Mouse (Mus musculus): ENCODE results near the gene Parp11. TPM values are rescaled to one million over a fixed set of nuclear protein-coding genes. Genes with fewer than 3 reads are reported as not detected.

Gene Parp11
- polyA plus RNA-seq, 1 experiment from 2014 or later = 5.7 TPM

DNA sequence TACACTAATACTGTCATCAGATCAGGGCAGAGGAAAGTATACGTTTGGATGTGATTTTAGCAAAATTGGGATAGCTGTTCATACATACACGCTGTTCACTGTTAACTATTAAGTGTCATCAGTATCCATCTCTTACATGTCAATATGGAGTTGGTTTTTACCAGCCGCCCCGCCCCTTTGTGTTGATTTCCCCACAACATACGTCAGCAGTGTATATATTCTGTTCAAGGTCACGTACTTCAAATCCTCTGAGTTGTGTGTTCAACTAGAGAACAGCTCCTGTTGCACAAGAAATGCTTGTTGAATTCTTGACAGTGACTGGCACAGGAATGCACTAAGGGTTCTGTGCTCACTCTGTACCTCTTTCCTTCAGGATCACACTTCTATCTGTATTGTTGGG is 8.2 kb downstream of the Parp11 start:
- H3K9me3 ChIP-seq (replicated peaks; ENCODE audit: control insufficient read depth, low read length) = no peaks in the 10 kb centered on the region
- peak overlapping the region; percentile 82; the same call in 1 of the 2 replicates for H3K4me3 ChIP-seq (ENCODE audit: low read depth, low read length)
- no peaks in the 10 kb centered on the region; the same call in none of the 2 replicates for H3K27me3 ChIP-seq (ENCODE audit: control insufficient read depth, insufficient read depth, low read depth, low read length)
- peak overlapping the region; percentile 89 for H3K4me2 ChIP-seq (ENCODE audit: low read depth, low read length)
- 74% methylated on average over 6 of the region's 6 CpGs for WGBS (ENCODE audit: insufficient replicate concordance)
- no peak overlapping the region for H3K27ac ChIP-seq (ENCODE audit: low read length)
- H3K36me3 ChIP-seq (ENCODE audit: control insufficient read depth, insufficient read depth) = no peaks in the 10 kb centered on the region
- ATAC-seq (ENCODE audit: low read depth) = no peak
- no peak overlapping the region for H3K9ac ChIP-seq (ENCODE audit: low read depth, low read length)
- H3K4me1 ChIP-seq (ENCODE audit: control insufficient read depth, low read depth, low read length) = peaks cover 14% of the 10 kb centered on the region

DNA sequence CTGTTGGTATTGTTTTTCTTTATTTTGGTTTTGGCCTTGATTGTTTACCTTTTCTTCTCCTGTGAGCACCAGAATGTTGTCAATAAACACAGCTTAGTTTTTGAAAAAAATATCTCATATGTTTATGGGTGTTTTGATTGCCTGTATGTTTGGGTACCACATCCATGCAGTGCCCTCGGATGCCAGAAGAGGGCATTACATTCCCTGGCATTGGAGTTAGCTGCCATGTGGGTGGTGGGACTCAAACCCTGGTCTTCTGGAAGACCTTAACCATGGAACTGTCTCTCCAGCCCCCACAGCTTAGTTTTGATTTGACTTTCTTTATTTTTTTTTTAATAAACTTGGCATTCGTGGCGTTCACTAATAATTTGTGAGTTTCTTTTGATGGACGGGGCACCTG is 8.8 kb downstream of the Parp11 start:
- Histone ChIP-seq H3K9me3 (replicated peaks; ENCODE audit: control insufficient read depth, low read length) (no peaks in the 10 kb centered on the region), H3K4me2 (ENCODE audit: low read depth, low read length) (no peak overlapping the region), H3K27me3 (ENCODE audit: control insufficient read depth, insufficient read depth, low read depth, low read length) (no peaks in the 10 kb centered on the region), H3K27ac (ENCODE audit: low read length) (no peak overlapping the region), H3K4me3 (ENCODE audit: low read depth, low read length) (no peak overlapping the region), H3K9ac (ENCODE audit: low read depth, low read length) (no peak overlapping the region), H3K4me1 (ENCODE audit: control insufficient read depth, low read depth, low read length) (peaks cover 14% of the 10 kb centered on the region), H3K36me3 (ENCODE audit: control insufficient read depth, insufficient read depth) (no peaks in the 10 kb centered on the region)
- 82% methylated on average over 4 of the region's 4 CpGs for WGBS (ENCODE audit: insufficient replicate concordance)
- no peak for ATAC-seq (ENCODE audit: low read depth)

DNA sequence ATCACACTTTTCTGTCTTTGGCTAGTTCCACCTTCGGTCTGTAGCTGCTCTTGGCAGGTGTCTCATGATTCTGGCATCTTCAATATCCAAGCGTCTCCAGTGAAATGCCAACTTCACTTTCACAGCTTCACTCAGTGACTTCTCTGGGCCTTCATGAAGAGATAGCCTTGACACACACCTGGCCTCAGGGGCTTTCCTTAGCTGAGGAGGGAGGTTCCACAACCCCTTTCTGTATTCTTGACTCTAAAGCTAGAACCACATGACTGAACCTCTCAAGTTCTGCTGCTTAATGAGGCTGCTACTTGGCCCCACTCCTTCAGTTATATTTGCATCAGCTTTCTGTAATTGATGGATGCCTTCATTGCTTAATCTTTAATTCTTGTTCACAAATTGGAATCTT is 10.1 kb downstream of the Parp11 start:
- no peak overlapping the region for H3K27ac ChIP-seq (ENCODE audit: low read length)
- 80% methylated on average over 2 of the region's 2 CpGs for WGBS (ENCODE audit: insufficient replicate concordance)
- no peaks in the 10 kb centered on the region for H3K27me3 ChIP-seq (ENCODE audit: control insufficient read depth, insufficient read depth, low read depth, low read length)
- H3K4me1 ChIP-seq (ENCODE audit: control insufficient read depth, low read depth, low read length) = peaks cover 14% of the 10 kb centered on the region
- ATAC-seq (ENCODE audit: low read depth) = no peak
- H3K36me3 ChIP-seq (ENCODE audit: control insufficient read depth, insufficient read depth) = no peaks in the 10 kb centered on the region
- no peak overlapping the region for H3K9ac ChIP-seq (ENCODE audit: low read depth, low read length)
- H3K4me3 ChIP-seq (ENCODE audit: low read depth, low read length) = no peak overlapping the region
- no peaks in the 10 kb centered on the region for H3K9me3 ChIP-seq (replicated peaks; ENCODE audit: control insufficient read depth, low read length)
- H3K4me2 ChIP-seq (ENCODE audit: low read depth, low read length) = no peak overlapping the region

DNA sequence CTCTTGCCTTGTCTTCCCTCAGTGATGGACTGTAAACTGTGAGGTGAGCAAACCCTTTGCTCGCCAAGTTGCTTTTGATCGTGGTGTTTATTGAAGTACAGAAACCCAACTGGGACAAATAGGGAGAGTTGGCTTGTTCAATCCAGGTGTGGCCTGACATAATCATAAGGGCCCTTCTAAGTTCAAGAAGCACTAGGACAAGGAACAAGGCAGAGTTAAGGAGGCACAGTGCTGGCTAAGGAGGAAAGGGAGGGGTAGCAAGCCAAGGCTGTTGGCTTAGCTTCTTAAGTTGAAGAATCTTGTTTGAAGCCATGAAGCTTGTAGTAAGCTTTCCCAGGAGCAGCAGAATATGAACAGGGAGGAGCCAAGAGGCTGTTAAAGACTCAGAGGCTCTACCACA is 13.1 kb downstream of the Parp11 start:
- no peak overlapping the region for H3K4me2 ChIP-seq (ENCODE audit: low read depth, low read length)
- no peak overlapping the region for H3K4me3 ChIP-seq (ENCODE audit: low read depth, low read length)
- no peak for ATAC-seq (ENCODE audit: low read depth)
- no peaks in the 10 kb centered on the region for H3K9me3 ChIP-seq (replicated peaks; ENCODE audit: control insufficient read depth, low read length)
- H3K27ac ChIP-seq (ENCODE audit: low read length) = no peak overlapping the region
- 69% methylated on average over 2 of the region's 2 CpGs for whole genome bisulfite sequencing (ENCODE audit: insufficient replicate concordance)
- H3K27me3 ChIP-seq (ENCODE audit: control insufficient read depth, insufficient read depth, low read depth, low read length) = no peaks in the 10 kb centered on the region
- H3K4me1 ChIP-seq (ENCODE audit: control insufficient read depth, low read depth, low read length) = peaks cover 2% of the 10 kb centered on the region; the same call in 1 of the 2 replicates
- H3K36me3 ChIP-seq (ENCODE audit: control insufficient read depth, insufficient read depth) = no peaks in the 10 kb centered on the region
- no peak overlapping the region for H3K9ac ChIP-seq (ENCODE audit: low read depth, low read length)

DNA sequence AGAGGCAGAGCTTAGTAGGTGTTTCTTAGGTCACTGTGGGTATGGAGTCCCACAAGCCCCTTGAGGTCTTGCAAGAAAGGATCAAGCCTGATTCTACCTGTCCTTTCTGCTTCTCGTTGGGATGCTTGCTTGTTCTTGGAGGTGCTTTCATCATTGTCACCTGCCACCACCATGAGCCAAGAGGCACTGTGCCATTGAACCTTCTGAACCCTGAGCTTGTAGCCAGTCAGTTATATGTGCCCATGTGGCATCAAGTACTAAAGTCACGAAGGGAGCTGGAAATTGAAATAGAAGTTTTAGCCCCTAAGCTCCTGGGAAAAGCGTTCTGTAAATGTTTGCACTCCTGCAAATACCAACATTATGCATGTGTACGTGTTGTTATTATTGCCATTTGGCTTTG is 14.9 kb downstream of the Parp11 start:
- H3K27me3 ChIP-seq (ENCODE audit: control insufficient read depth, insufficient read depth, low read depth, low read length) = no peaks in the 10 kb centered on the region
- no peak overlapping the region for H3K4me2 ChIP-seq (ENCODE audit: low read depth, low read length)
- H3K9ac ChIP-seq (ENCODE audit: low read depth, low read length) = no peak overlapping the region
- 63% methylated on average over 4 of the region's 4 CpGs for WGBS (ENCODE audit: insufficient replicate concordance)
- no peaks in the 10 kb centered on the region for H3K36me3 ChIP-seq (ENCODE audit: control insufficient read depth, insufficient read depth)
- no peak overlapping the region for H3K27ac ChIP-seq (ENCODE audit: low read length)
- H3K9me3 ChIP-seq (replicated peaks; ENCODE audit: control insufficient read depth, low read length) = no peaks in the 10 kb centered on the region
- no peak overlapping the region for H3K4me3 ChIP-seq (ENCODE audit: low read depth, low read length)
- ATAC-seq (ENCODE audit: low read depth) = no peak
- no peaks in the 10 kb centered on the region for H3K4me1 ChIP-seq (ENCODE audit: control insufficient read depth, low read depth, low read length)

GRCm38 (mm10) chr6:127462251-127462650 is 15.6 kb downstream of the Parp11 start:
- H3K27ac ChIP-seq (ENCODE audit: low read length) = no peak overlapping the region
- H3K4me2 ChIP-seq (ENCODE audit: low read depth, low read length) = no peak overlapping the region
- no peaks in the 10 kb centered on the region for H3K4me1 ChIP-seq (ENCODE audit: control insufficient read depth, low read depth, low read length)
- H3K9me3 ChIP-seq (replicated peaks; ENCODE audit: control insufficient read depth, low read length) = no peaks in the 10 kb centered on the region
- WGBS (ENCODE audit: insufficient replicate concordance) = 70% methylated on average over 6 of the region's 6 CpGs
- no peaks in the 10 kb centered on the region for H3K27me3 ChIP-seq (ENCODE audit: control insufficient read depth, insufficient read depth, low read depth, low read length)
- no peak for ATAC-seq (ENCODE audit: low read depth)
- no peak overlapping the region for H3K4me3 ChIP-seq (ENCODE audit: low read depth, low read length)
- H3K9ac ChIP-seq (ENCODE audit: low read depth, low read length) = no peak overlapping the region
- no peaks in the 10 kb centered on the region for H3K36me3 ChIP-seq (ENCODE audit: control insufficient read depth, insufficient read depth)

- H3K4me3 ChIP-seq (ENCODE audit: low read depth, low read length) = no peak overlapping the region
- H3K36me3 ChIP-seq (ENCODE audit: control insufficient read depth, insufficient read depth) = no peaks in the 10 kb centered on the region
- no peak overlapping the region for H3K4me2 ChIP-seq (ENCODE audit: low read depth, low read length)
- H3K9me3 ChIP-seq (replicated peaks; ENCODE audit: control insufficient read depth, low read length) = no peaks in the 10 kb centered on the region
- no peaks in the 10 kb centered on the region for H3K27me3 ChIP-seq (ENCODE audit: control insufficient read depth, insufficient read depth, low read depth, low read length)
- ATAC-seq (ENCODE audit: low read depth) = no peak
- H3K9ac ChIP-seq (ENCODE audit: low read depth, low read length) = no peak overlapping the region
- H3K4me1 ChIP-seq (ENCODE audit: control insufficient read depth, low read depth, low read length) = no peaks in the 10 kb centered on the region
- WGBS (ENCODE audit: insufficient replicate concordance) = 65% methylated on average over 21 of the region's 21 CpGs
- H3K27ac ChIP-seq (ENCODE audit: low read length) = no peak overlapping the region
Measured at GRCm38 (mm10) chr6:127463273-127464001, 16.8 kb downstream of the Parp11 start.

DNA sequence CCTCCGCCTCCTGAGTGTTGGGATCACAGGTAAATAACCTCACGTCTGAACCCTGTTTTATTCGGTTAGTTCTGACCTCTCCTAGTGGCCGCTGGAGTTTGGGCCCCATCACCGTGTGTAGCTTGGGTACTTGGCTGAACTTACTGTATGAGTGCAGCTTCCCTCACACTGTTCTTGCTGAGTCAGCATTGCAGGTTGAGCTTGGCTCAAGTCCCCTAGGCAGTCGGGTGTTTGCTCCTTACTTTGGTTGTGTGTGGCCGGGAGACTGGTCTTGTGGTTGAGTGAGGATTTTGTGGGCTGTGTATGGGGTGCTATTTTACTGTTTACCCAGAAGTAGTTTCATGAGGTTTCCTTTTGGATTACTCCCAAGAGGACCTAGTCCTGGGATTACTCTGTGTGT is 17.9 kb downstream of the Parp11 start:
- H3K4me3 ChIP-seq (ENCODE audit: low read depth, low read length) = no peak overlapping the region
- 50% methylated on average over 7 of the region's 7 CpGs for WGBS (ENCODE audit: insufficient replicate concordance)
- H3K4me2 ChIP-seq (ENCODE audit: low read depth, low read length) = no peak overlapping the region
- no peaks in the 10 kb centered on the region for H3K4me1 ChIP-seq (ENCODE audit: control insufficient read depth, low read depth, low read length)
- no peak for ATAC-seq (ENCODE audit: low read depth)
- H3K9me3 ChIP-seq (replicated peaks; ENCODE audit: control insufficient read depth, low read length) = no peaks in the 10 kb centered on the region
- no peaks in the 10 kb centered on the region for H3K27me3 ChIP-seq (ENCODE audit: control insufficient read depth, insufficient read depth, low read depth, low read length)
- no peak overlapping the region for H3K27ac ChIP-seq (ENCODE audit: low read length)
- H3K36me3 ChIP-seq (ENCODE audit: control insufficient read depth, insufficient read depth) = no peaks in the 10 kb centered on the region
- H3K9ac ChIP-seq (ENCODE audit: low read depth, low read length) = no peak overlapping the region

DNA sequence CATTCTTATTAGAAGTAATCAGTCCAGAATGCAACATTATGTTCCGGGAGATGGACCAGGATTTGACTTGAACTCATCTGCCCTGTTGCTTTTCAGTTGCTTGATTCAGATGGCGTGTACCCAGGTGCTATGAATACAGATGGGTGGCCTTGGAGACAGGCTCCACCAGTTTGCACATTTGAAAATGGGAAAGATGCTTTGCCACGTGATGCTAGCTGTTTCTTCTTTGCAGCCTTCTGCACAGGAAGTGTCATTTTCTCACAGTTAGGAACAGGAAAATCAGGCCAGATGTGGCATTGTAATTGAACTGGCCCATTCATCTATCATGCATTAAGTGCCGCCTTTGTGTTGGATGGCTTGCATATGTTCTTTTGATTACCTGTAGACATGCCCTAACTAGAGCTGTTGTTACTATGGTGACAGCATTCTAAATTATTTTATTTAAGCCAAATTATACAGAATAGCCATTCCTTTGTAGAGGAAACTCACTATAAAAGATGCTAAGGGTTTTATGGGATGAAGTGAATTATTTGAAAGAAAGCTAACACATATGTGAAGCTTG is 20.2 kb downstream of the Parp11 start:
- Histone ChIP-seq H3K9me3 (replicated peaks; ENCODE audit: control insufficient read depth, low read length) (no peaks in the 10 kb centered on the region), H3K4me2 (ENCODE audit: low read depth, low read length) (no peak overlapping the region), H3K4me3 (ENCODE audit: low read depth, low read length) (no peak overlapping the region), H3K27ac (ENCODE audit: low read length) (no peak overlapping the region), H3K36me3 (ENCODE audit: control insufficient read depth, insufficient read depth) (no peaks in the 10 kb centered on the region), H3K27me3 (ENCODE audit: control insufficient read depth, insufficient read depth, low read depth, low read length) (no peaks in the 10 kb centered on the region), H3K4me1 (ENCODE audit: control insufficient read depth, low read depth, low read length) (no peaks in the 10 kb centered on the region), H3K9ac (ENCODE audit: low read depth, low read length) (no peak overlapping the region)
- ATAC-seq (ENCODE audit: low read depth) = no peak
- WGBS (ENCODE audit: insufficient replicate concordance) = 64% methylated on average over 4 of the region's 4 CpGs

Measured in liver, embryonic 16.5 days (tissue).